Mouse (Mus musculus): Measurements from ENCODE around the gene Tmed4.

DNA sequence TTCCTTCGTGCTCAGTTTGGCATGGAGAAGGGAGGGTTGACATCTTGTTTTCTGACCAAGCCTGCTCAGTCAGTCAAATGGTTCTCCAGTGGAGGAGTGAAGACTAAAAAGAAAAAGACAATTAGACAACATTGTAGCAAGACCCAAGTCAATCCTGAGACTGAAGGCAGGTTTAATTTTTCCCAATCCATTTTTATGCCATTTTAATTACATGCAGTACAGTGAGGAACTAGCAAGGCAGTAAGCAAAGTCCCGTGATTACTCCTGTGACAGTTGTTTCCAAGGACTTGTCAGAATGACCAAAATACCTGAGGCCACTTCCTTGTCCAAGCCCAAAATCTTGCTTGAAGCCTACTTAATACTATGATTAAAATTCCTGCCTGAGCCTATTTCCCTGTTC lies 47.4 kb upstream of the Tmed4 start:
- TF ChIP-seq CTCF (IDR thresholded peaks at IDR 0.05; ENCODE audit: low read depth) (no peak), EP300 (IDR thresholded peaks at IDR 0.05; ENCODE audit: low read depth) (no peak)
